Mouse (Mus musculus) lung, postnatal 0 days (tissue): ENCODE data around the gene Lrmda.

Experiments used
- CTCF ChIP-seq: IDR thresholded peaks from 2 replicates; pipeline ENCODE4 v1.5.1; 2016; ENCODE audit warnings: antibody characterized with exemption, mild to moderate bottlenecking
- EP300 ChIP-seq: IDR thresholded peaks from 2 replicates; pipeline ENCODE4 v1.6.1; 2016; ENCODE audit warnings: antibody characterized with exemption, mild to moderate bottlenecking, control low read depth

GRCm38 (mm10) chr14:22210601-22211000 lies 191.1 kb downstream of the Lrmda start:
- TF ChIP-seq CTCF (no peak), EP300 (no peak)
